Mouse (Mus musculus): ENCODE measurements around the gene Prkag2.
"Not testable (repeated sequence)": the region's sequence is repeated elsewhere in the genome, so short reads cannot be mapped to it uniquely, and the experiment has no call there.

Gene Prkag2

DNA sequence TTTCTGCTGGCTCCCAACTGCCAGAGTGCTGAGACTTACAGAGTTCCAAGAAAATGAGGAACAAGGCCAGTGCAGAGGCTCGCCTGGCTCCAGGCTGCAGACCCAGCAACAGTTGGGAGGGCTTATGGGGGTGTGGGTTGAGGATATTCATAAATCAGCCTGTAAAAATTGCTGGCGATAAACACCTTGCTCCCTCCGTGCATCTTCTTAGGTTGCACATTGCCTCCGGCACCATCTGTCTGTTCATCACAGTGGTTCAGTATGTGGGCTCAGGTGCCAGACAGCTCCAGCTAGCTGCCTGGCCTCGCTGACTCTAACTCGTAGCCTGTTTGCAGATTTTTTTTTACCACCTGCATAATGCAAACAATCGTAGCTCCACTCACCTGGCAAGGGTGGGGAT lies 13.4 kb downstream of the Prkag2 start:
- DNase-seq (ENCODE audit: low spot score in 2 of 2): no peak

DNA sequence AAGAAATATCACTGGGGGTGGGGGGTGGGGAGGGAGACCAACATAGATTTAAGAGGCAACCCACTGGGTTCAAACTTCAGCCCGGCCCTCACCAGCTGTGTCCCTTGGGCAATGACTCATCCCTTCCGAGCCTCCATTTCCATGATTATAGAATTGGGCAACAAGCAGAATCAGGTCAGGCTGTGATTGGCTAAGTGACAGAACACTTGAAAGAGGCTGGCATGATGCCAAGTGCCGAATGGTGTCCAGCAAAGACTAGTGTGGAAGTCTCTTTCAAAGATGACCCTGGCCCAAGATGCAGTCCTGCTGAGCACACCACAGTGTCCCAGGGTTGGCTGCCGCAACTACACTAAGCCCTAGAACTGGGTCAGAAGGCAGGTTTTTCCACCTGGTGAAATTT lies 14.2 kb downstream of the Prkag2 start:
- no peak for DNase-seq (ENCODE audit: low spot score in 2 of 2)

DNA sequence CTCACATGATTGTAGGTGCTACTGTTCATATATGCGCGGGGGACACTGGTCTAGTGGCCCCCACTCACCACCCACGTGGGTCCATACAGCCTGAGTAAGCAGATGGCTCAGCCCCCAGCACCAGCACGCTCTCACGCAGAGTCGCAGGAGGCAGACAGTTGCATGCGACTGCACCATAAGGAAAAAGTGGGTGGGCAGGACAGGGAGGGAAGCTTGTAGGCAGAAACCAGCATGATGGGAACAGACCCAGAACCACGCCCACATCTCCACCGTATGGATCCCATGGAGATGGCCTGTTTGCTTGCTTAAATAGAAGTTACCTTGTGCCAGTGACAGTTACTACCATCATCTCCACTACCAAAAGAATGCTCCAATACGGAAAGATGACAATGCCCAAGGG lies 15.3 kb downstream of the Prkag2 start:
- no peak for DNase-seq (ENCODE audit: low spot score in 2 of 2)

DNA sequence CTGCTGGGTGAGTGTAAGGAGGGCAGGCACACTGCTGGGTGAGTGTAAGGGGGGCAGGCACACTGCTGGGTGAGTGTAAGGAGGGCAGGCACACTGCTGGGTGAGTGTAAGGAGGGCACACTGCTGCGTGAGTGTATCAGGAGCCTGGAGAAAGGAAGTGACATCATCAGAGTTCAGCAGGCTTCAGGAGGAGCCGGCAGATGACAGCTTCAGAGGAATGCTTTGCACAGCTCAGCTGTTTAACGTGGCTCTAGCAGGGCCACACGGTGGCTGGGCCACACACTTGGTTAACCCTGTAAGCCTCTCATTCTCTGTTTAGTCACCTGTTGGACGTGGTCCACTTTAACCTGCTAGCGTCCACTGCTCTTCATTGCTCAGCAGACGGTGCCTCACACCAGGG lies 16.6 kb downstream of the Prkag2 start:
- DNase-seq (ENCODE audit: low spot score in 2 of 2): no peak

DNA sequence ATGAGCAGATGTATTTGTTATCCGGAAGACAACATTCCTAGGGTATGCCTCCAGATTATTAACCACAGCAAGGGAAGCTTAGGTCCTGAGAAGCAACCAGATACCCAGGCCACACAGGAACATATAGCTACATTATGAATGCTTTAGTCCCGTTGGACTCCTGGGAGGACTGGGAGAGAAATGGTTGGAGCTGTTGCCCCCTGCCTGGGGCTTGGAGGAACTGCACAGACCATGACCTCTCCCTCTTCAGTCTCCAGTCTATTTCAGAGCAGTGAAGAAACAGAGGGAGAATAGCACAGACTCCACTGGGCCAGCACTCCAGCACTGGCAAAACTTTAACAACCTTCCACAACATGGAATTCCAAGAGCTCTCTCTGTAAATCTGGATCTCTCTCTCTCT lies 17.9 kb downstream of the Prkag2 start:
- DNase-seq (ENCODE audit: low spot score in 2 of 2): no peak

DNA sequence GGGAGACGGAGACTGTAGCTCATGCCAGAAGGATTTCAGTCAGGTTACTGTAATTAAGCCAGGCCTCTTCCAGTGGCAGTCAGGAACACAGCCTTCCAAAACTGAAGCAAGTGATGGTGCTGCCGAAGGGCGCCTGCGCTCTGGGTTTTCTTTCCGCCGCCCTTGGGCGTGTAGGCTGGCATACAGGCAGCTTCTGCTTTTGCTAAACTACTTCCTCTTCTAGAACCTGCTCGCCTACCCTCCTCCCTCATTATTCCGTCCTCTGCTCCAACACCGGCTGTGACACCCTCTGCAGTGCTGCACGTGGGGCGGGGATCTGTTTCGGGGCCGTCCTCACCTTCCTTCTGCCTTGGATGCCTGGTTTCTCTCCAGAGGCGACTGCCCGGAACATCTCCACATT lies 18.9 kb downstream of the Prkag2 start:
- DNase-seq (ENCODE audit: low spot score in 2 of 2): peak; percentile 18 to 70

DNA sequence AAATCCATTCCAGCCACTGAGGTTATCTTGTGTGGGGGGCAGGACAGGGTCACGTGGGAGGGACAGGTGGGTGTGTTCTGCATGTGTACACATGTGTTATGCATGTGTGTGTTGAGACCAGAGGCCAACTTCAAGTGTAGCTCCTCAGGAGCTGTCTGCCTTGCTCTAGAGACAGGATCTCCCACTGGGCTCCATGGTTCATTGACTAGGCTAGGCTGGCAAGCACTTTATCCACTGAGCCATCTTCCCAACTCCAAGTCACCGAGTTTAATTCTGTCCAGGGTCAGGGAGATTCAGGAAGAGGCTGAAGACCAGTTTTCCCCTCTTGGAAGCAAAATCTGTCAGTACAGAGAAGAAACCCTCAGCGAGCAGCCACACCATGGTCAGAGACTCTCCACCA lies 19.4 kb downstream of the Prkag2 start:
- DNase-seq (ENCODE audit: low spot score in 2 of 2): no peak

DNA sequence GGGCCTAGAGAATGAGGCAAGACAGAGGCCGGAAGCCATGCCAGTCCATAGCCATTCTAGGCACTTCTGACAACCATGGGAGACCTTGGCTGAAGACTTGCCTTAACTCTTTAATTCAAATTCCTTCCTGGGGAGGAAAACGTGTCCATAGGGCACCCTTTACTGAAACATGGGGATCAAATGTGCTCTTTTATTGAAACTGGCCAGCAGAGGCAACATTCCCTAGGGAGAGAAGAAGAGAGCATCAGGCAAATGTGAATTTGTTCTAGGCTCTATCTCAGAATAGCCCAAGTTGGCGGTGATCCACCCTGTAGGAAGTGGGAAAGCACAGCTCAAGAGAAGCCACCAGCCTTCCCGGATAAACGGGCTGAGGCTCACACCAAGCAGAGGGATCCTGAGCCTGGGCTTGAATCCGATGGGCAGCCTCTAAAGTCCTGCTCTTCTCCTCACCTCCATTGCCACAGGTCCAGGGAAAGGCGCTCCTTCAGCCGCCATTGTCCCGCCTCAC lies 19.9 kb downstream of the Prkag2 start:
- DNase-seq (ENCODE audit: low spot score in 2 of 2): no peak

DNA sequence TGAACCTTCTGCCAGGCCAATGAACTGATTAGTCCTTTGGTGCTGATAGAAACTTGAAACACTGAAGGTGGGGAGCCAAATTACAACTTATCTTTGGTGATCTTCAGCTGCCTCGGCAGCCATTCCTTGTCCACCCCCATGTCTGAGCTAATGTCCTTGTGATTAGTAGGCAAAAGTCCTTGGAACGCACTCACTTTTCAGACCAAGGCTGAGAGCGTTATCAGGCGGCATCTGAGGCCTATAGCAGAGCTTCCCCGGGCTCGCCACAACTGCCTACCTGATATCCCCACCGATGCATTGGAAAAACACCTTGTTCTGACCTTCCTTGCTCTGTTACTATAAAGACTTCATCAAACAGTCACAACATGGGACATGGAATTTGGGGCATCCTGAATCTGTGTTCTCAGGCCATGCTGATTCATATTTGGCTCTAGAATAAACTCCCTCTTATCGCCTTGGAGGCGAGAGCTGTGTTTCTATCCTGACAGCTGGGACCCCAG lies 20.6 kb downstream of the Prkag2 start:
- no peak for DNase-seq (ENCODE audit: low spot score in 2 of 2)

DNA sequence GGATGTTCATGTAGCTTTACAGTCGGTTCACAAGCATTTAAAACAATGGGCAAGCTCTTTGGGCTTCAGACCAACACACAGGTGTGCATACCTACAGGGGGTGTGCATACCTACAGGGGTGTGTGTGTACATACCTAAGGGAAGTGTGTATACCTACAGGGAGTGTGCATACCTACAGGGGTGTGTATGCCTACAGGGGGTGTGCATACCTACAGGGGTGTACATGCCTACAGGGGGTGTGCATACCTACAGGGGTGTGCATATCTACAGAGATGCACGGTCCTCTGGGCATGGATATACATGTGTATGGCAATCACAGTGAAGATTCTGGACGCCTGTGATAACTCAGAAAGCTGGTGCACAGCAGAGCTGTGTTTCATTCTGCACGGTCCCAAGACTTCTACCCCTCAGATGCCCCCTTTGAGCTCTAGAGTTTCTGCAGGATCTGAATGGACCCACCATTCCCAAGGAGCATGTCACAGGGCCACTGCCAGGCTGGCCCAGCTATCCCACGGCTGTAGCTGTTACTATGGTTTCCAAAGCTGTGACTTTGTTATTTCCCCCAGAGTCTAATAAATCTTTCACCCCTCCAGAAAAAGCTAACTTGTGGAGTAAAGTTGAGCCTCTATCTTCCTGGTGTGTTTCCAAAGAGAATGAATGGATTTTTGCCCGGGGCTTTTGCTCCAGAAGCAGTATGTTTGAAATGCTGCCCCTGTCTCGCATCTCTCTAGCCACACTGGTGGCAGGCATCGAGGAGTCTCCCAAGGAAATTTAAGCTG lies 22.4 kb downstream of the Prkag2 start:
- no peak for DNase-seq (ENCODE audit: low spot score in 2 of 2)

DNA sequence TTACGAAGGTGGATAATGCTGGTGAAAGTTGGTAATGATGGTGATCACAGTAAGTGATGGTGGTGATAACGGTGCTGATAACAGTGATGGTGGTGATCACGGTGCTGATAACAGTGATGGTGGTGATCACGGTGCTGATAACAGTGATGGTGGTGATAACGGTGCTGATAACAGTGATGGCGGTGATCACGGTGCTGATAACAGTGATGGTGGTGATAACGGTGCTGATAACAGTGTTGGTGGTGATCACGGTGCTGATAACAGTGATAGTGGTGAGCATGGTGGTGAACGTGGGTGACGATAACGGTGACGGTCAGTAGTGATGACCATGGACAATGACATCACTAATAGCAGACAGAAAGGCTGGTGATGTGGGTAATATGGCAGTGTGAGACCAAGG lies 23.2 kb downstream of the Prkag2 start:
- DNase-seq (ENCODE audit: low spot score in 2 of 2): not testable (repeated sequence)

DNA sequence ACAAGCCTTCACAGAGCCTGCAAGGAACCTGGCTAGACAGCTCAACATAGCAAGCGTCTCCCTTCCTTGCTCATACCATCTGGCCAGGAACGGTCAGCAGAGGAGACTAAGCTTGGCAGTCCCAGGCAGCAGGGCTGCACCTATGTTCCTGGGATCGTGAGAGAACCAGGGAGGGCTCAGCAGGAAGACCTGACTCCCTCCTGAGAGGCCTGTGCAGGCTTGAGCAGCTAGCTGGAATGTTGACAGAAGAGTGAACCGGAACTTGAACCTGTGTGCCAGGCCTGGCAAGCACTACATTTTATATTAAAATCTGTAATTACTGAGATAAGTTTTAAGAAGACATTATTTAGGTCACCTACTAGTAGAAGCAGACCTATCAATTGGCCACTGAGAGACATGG lies 24.8 kb downstream of the Prkag2 start:
- DNase-seq (ENCODE audit: low spot score in 2 of 2): no peak

DNA sequence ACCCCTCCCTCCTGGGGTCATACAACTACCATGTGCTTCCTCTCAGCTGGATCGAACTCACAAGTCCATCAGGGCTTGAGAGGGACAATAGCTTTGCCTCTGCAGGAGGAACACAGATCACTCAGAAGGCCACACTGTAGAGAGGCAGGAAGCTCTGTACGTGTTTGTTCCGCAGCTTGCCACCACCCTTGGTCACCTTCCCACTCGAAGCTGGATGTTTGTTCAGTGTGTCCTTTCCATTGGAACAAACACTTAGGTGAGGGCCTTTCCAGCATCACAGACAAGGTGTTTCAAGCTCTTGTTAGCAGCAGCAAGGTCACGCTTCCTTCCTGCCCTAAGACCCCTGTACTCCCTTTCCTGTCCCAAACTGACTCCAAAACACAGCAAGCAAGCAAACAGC lies 30.6 kb downstream of the Prkag2 start:
- no peak for DNase-seq (ENCODE audit: low spot score in 2 of 2)

DNA sequence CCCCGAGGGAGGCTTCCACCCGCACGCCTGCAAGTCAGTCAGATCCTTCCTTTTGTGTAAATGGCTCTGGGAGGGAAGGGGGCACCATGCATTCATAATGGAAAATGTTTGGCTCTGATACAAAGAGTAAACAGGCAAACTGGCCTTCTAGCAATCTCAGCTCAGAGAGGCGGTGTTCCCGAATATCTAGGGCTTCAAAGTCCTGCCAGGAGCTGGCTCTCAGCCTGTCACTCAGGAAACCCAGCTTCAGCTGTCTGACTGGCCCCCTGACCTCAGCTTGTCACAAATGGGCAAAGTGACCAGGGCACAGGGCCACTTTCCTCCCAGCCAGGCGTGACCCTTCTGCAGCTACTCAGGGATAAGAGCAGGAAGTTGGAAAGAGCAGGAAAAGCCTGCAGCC lies 33.3 kb downstream of the Prkag2 start:
- peak in 1 of 2 experiments; percentile 23 for DNase-seq (ENCODE audit: low spot score in 2 of 2)

DNA sequence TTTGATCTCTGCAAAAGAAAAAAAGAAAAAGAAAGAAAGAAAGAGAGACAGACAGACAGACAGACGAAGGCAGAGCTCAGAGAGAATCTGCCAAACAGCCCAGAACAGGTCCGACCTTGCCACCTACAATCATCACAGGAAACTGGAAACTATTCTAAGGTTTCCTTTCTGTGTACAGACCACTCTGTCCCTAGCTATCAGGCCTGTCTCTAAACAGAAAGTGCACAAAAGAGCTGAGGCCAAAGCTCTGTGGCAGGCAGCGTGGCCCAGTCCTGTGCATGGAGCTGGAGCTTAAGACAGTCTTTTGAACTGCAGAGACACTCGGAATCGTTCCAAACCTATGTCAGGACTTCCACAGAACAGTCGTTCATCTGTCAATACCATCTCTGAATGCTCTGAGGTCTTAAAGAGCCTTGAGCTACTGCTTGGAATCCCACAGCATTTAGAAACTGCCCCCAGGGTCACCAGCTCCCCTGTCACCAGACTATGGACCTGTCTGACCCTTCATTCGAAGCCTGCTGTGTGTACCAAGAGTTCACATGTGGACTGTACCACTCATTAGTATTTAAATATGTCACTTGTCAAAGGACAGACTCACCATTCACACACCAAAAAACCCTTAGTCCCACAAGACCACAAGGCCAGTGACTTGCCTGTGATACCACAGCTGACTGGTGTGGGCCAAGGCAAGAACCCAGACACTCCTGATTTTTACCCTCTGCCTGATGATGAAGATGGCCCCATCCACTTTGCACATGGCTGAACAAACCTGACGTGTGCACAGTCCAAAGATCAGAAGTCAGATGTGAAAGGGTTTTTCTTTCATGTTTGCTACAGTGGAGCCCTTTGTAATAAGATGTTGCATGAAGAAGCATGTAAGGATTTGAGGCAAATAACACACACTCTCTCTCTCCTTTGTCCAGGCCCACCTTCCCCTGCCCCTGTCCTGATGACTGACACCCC lies 35.9 kb downstream of the Prkag2 start:
- no peak for DNase-seq (ENCODE audit: low spot score in 2 of 2)

DNA sequence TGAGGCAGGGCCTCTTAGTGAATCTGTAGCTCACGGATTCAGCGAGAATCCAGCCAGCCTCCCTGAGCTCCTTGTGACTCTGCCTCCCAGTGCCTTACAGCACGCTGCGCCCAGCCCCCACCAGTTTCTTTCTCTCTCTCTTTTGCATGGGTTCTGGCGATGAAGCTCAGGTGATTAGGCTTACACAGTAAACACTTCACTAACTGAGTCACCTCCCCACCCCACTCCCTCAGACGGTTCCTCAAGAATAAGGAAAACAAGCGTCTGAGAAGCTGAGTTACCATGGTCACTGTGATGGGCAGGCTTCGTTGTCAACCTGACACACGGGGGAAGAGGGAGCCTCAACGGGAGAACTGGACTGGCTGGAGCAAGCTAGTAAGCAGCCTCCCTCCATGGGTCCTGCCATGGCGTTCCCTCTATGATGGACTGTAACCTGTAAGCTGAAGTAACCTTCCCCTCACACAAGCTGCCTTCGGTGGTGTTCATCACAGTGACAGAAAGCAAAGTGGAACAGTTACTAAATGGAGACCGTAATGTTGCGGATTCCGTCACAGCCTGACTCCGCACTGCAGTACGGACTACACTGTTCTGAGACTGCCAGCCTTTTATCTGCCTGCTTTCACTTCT lies 37.8 kb downstream of the Prkag2 start:
- no peak for DNase-seq (ENCODE audit: low spot score in 2 of 2)

DNA sequence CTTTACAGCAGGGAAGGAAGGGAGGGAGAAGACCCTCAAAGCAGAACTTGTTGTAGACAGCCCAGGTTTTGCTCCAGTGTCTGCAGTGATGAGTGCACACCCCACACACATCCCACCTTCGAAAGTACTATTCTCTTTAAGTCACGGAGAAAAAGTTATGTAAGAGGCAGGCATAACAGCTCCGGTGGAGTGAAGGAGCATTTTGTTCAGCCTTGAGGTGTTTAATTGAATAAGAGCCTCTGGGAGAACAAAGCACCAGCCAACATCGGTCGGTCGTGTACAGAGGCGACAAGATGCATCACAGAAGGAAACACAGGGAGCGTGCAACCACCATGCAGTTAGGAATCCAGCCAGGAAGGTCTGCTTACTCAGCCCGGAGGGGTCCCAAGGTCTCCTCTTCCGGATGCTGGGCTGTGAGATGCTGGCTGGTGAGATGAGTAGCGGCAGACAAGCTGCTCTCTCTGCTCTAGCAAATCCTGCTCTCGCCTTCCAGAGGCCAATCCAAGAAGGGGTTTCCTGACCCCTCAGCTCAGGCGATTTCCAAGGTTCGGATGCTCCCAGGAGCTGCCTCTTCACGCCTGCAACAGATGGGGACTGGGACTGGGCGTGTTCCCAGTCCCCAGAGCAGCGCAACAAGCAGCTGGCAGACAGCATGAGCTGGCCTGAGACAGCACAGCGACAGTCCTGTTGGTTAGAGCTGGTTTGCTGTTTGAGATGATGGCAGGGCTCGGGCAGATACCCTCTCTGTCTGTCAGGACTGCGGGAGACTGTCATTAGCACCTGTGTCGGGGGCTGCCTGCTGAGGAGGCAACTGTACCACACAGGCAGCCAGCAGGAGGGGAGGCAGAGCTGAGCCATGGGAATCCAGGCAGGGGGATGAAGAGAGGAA lies 41.3 kb downstream of the Prkag2 start:
- DNase-seq (ENCODE audit: low spot score in 2 of 2): no peak

DNA sequence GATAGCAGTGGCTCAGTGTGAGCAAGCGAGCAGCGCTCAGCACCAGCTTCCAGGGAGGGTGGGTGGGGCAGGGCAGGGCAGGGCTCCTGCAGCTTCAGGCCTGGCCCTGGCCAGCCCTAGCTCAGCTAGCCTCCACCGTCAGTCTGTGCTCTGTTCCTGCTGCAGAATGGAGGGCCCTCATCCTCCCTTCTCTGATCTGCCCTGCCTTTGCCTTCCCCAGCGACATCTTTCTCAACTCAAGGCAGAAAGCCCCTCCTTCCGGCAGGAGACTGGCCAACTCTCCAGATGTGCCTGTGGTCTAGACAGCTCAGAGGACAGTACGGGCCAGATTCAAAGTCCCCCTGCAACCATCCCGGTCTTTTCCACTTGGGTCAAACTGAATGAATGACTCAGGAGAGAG lies 42.0 kb downstream of the Prkag2 start:
- DNase-seq (ENCODE audit: low spot score in 2 of 2): no peak

DNA sequence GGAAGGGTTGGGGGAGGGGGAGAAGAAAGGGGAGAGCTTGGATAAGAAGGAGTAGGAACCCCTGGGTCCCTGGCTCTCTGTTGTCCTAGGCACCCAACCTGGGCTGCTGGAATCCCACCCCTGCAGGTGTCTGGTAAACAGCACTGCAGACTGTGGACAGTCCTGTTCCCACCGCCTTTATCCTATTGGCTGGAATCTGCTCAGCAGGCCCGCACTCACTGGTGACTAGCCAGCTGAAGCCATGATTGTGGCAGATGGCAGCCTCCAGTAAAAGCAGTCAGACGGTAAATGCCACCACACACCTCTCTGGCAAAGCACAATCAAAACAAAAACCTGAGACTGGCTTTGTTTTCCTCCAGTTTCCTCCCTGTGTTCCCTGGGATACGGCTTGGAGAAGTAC lies 45.2 kb downstream of the Prkag2 start:
- DNase-seq (ENCODE audit: low spot score in 2 of 2): no peak

DNA sequence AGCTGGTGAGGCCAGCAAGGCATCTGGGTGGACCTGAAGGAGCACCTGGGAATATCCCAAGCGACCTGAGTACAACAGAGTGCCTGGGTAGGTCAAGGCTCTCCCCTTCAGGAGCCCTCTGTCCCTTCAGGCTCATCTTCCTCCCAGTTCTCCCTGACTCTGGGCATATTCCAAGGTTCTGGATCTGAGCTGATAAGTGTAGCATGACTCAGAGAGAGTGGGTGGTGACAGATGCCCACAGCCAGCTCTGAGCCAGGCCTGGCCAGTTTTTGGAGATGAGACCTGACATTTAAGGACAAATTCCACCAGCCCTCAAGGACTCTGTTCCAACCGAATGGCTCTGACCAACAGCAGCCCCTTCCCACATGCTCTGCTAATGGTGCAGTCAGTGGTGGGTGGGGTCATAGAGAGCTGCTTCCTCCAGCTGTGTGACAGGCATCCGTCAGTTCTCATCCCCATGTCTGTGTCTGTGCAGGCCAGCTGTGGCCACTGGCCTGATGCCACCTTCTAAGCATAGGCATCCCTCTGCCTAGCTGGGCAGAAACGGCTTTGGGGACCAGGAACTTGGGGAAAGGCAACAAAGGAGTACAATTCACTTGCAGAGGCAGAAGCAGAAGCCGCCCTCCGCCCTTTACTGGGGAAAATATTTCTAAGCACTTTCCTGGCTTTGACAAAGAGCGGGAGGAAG lies 46.3 kb downstream of the Prkag2 start:
- DNase-seq (ENCODE audit: low spot score in 2 of 2): no peak

DNA sequence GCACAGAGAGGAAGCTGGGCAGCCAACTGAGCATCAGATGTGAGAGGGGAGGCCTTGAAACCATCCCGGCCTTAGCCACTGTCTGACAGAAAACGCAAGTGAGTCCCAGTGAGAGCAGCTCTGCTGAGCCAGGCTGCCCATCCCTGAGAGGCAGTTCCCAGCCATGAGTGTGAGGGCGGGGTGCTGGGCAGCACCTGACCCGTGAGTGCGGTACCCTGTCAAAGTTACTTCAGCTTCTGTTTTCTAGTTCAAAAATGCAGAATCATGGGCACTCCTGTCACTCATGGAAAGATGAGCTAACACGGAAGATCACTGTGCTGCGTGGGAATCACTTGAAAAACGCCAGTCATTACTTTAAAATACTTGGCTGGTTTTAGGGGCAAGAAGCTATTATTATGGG lies 49.6 kb downstream of the Prkag2 start:
- DNase-seq (ENCODE audit: low spot score in 2 of 2): no peak

Measured in spleen, postnatal 10 days (tissue).